Mouse (Mus musculus) natural killer cell, adult 2 months (primary cell): ENCODE data around the gene Grap.
A peak's percentile ranks its signal among the peaks of the same experiment; 100 is the strongest.
"Not testable (repeated sequence)": the region's sequence is repeated elsewhere in the genome, so short reads cannot be mapped to it uniquely, and the experiment has no call there.

Experiments used
- DNase-seq, 2 experiments: peaks; one replicate each; pipeline ENCODE4 v3.0.0; 2022; ENCODE audit warnings: low spot score in 2 of 2

Gene Grap

GRCm38 (mm10) chr11:61639601-61640177, 13.4 kb upstream of the Grap start:
- DNase-seq, result no peak

DNA sequence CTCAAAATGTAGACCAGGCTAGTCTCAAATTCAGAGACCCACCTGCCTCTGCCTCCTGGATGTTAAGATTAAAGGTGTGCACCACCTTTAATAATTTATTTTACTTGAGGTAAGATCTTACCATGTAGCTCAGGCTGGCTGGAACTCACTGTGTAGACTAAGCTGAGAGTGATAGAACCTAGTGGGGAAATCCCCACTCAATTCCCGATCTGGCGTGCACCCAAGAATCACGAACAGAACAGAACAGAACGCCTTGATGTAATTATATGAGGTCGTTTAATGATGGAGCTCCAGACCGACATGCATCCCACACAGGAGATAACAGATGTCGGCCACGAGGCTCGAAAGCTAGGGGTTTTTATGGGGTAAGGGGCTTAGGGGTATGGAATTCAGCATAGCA, 12.5 kb upstream of the Grap start:
- DNase-seq, result not testable (repeated sequence)

- DNase-seq, result no peak
These were observed 11.0 kb upstream of the Grap start for GRCm38 (mm10) chr11:61642106-61642505.

DNA sequence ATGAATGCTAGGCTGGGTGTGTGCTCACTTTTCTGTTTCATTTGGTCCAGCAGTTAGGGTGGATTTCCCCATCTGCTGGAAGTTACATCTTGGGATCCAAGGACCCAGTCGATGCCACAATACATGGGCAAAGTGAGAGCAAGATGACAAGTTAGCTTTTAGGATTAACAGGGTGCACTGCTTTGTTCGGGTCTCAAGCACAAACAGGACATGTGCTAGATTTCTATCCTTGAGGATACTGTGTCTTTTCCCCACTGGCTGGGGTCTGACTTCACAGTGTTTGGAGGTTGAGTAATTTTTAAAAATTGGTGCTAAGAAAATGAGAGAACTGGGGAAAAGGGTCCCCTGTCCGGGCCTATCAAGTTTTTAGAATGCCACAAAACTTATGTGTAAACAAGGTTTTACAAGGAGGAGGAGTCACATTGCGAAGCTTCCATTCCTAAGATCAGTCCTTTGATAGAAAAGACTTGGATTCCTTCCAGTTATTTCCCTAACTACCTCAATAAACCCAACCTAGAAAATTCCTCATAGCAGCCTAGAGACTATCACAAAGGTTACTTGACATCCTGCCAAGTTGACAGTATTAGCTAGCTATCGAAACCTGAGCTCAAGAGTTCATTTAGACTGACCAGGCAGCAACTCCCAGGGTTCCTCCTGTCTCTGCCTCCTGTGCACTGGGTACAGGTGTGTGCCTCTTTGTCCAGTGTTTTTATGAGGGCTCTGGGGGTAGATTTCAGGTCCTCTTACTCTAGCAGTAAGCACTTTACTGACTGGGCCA, 9.7 kb upstream of the Grap start:
- DNase-seq, result no peak

DNA sequence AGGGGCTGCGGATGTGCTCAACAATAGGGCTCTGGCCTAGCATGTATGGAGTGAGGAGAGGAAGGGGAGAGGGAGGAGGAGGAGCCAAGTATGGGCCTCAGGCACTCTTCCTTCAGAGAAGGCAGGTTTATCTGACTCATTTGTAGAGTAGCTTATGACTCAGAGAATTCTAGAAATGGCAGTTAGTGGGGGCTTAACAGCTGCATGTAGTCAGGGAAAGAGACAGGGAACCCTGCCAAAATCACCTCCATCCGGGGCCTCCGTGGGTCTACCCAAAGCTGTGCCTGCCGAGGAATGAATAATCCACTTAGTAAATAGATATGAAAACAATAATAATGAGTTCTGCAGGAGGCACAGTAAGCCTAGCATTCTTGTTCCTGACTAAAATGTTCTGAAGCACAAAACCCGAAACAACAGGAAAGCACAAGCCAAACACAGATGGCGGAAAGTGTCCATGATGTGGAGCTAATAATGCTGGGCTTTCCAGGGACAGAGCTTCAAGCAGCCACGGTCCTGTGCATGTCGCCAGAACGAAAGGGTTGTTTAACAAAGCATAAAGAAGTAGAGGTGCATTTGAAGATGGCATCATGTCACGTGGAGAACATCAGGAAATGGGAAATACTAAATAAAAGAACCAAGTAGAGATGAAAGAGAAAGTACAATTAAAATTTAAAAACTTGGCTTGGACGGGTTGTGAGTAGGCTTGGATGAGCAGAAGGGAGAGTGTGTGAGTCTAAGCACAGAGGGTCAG, 8.3 kb upstream of the Grap start:
- DNase-seq, result no peak

DNA sequence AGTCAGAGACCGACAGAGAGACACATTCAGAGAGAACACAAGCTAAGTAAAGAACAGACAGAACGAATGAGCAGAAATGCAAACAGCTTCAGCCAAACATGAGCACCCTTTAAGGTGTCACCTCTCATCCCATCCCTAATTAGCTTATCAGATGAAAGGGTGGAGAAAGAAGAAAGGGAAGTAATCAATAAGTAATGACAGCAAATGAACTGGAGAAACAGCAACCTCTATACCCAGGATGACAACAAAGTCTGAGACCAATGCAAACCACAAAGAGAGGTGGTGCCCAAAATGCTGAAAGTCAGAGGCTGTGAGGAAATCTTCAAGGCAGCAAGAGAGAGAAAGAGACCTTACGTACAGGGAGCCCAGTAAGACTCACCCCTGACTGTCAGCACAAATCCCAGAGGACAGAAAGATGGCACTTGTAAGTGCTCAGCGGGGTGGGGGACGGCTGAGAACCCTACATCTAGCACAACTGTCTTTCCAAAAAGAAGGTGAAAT, 7.7 kb upstream of the Grap start:
- DNase-seq, result no peak

GRCm38 (mm10) chr11:61646499-61647039, 6.5 kb upstream of the Grap start:
- DNase-seq, result no peak

- DNase-seq, result peak; percentile 68 to 81
These were observed 5.8 kb upstream of the Grap start for GRCm38 (mm10) chr11:61647110-61647910.

- DNase-seq, result no peak
These were observed 4.9 kb upstream of the Grap start for GRCm38 (mm10) chr11:61647956-61648748.

DNA sequence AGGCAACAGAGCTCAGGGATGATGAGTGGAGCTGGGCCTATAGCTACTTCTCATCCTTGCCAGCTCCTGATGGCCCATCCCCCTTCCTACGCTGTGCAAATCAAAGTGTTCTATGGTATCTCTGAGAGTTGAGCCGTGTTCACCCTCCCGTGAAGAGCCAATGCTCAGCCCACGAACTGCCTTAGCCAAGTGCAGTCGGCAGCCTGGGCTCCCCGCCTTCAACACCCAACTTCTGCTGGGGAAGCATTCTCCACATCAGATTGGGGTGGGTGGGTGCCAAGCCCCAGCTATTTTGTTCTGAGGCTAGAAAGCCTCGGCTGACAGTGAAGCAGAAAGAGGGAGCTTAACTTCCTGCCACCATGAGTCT, 4.3 kb upstream of the Grap start:
- no peak for DNase-seq

GRCm38 (mm10) chr11:61649163-61649580, 3.9 kb upstream of the Grap start:
- no peak for DNase-seq

GRCm38 (mm10) chr11:61649626-61650025, 3.4 kb upstream of the Grap start:
- DNase-seq, result no peak

DNA sequence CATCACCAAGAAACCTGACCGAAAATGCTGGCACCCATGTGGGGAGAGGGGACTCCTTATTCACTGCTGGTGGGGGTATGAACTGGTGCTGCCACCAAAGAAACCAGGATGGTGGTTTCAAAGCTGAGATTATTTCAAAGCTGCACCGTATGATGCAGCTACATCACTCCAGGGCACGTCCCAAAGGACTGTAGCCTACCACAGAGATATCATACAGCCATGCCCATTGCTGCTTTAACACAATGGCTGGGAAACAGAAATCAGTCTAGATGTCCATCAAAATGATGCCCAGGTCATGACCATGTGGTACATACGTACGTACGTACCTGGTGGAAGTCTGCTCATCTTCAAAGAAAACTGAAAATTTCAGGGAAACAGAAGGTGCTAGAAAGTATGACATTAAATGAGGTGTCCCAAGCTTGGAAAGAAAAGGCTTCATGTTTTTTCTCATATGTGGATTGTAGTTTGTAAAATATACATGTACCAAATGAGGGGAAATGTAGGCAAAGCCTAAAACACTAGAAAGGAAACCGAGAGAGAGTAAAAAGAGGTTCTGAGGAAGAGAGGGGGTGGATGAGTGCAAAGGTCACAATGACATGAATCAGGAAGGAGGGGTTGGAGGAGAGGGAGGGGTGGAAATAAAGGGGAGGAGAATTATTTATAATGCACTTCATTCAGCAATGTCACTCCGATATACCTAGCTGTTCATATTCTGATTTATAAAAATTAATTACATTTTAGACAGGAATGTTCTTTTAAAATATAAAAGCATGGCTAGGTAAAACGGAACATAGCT, 2.4 kb upstream of the Grap start:
- no peak for DNase-seq

DNA sequence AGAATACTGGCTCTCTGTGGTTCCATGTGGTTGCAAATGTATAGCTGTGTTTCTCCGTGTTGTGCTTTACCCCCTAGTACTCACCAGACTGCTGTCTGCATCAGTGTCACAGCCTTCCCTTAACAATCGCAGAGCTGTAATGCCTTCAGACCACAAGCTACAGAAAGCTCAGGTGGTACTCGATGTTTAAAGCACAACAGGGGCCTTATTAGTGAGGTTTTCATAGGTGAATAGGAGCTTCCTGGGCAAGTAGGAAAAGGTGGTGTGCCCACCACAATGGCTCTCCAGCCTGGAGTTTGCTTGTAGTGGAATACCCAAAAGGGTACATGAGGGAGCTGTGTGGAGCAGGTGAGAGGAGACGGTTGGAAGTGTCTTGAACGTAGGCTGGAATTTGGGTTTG, 849 bp upstream of the Grap start:
- no peak for DNase-seq

GRCm38 (mm10) chr11:61653568-61653967, 503 bp downstream of the Grap start:
- no peak for DNase-seq

DNA sequence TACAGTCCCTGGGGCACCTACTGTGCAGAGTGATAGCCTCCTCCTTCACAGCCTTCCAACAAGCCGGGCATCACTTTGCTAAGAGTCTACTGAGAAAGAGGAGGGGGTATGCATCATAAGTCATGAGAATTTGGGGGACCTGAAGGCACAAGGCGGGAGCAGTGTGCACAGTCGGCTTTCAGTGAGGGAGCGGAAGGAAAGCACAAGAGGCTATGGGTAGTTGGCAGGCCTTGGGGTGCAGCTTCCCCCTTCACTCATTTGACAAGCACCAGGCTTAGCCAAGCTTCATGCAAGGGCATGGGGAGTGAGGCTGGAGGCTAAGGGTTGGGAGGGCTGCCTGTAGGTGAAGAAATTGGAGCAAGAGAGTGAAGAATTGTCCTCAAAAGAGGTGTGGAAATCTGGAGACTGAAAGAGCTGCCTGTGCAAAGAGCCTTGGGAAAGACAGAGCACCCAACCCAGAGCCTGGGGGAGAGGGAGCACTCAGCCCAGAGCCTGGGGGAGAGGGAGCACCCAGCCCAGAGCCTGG, 1.8 kb downstream of the Grap start:
- DNase-seq, result no peak

GRCm38 (mm10) chr11:61655649-61656048, 2.6 kb downstream of the Grap start:
- DNase-seq, result no peak

DNA sequence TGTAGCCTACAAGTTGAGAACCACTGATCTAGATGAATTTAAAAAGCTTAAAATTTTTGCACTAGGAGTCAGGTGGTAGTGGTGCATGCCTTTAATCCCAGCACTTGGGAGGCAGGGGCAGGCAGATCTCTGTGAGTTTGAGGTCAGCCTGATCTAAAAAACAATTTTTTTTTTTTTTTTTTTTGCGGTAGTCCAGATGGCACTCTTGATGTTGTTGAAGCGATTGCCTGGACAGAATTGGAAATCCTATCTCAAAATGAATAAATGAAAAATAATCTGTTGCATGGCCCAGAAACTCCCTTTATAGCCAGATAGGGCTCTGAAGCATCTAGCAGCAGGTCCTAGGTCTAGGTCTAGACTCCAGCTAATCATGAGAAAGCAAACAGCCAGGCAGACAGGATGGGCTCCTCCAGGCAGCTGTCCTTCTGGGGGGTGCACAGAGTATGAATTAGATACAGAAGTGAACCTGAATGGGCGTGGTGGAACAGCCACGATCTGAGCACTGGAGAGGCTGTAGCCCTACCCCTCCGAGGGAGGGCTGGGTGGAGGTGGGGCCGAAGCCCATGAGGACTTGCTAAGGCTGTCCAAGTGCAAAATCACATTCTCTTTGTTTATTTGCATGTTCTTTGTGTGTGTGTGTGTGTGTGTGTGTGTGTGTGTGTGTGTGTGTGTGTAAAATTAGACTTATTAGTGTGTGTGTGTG, 3.2 kb downstream of the Grap start:
- no peak for DNase-seq

DNA sequence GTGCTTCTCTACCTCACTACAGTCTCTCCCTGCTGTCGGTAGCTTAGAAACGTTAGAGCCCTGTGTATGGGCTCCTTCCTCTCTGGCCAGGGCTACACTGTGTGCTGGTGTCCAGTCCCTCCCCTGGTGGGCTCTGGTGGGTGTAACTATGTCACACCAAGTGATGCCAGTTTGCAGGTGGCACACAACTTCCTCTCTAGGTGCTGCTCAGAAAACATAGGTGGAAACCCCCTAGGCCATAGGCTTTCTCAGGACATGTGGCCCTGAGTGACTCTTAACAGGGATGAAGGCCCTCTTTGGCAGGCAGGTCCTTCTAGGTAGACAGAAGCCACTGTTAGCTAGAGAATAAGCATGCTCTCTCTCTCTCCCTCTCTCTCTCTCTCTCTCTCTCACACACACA, 4.4 kb downstream of the Grap start:
- DNase-seq, result peak; percentile 44 to 56
